Mouse (Mus musculus) cortical plate, adult 2 months (tissue): Measurements from ENCODE around the gene Cspg5.

ENCODE experiments used
- CTCF ChIP-seq: fragments of 200-500 bp; IDR thresholded peaks from 2 replicates; pipeline ENCODE4 v1.5.1; 2011; ENCODE audit warnings: mild to moderate bottlenecking, control low read depth, low read length; ENCODE audit not compliant: insufficient read depth; ENCODE audit errors: extremely low read depth
- POLR2A ChIP-seq: fragments of 200-500 bp; IDR thresholded peaks from 2 replicates; pipeline ENCODE4 v1.6.1; 2011; ENCODE audit warnings: mild to moderate bottlenecking, low read length, control low read depth; ENCODE audit not compliant: insufficient read depth; ENCODE audit errors: extremely low read depth

- TF ChIP-seq POLR2A (no peak), CTCF (no peak)
Measured at GRCm38 (mm10) chr9:110293254-110293718, 49.7 kb downstream of the Cspg5 start.
